Mouse (Mus musculus) embryonic facial prominence, embryonic 11.5 days (tissue): ENCODE data around the gene Gm47996. TPM values are rescaled to one million over a fixed set of nuclear protein-coding genes. Genes with fewer than 3 reads are reported as not detected.

Source experiments
- ATAC-seq: fragments of 200-750 bp; cut with Nextera tagmentation; replicated peaks from 2 replicates; pipeline ENCODE4 v1.8.0; 2017; ENCODE audit warnings: low read depth; ENCODE audit not compliant: insufficient number of reproducible peaks, low FRiP score, low TSS enrichment
- DNase-seq: peaks from one replicate; pipeline ENCODE4 v3.0.0-alpha.2; 2015; ENCODE audit warnings: low spot score
- H3K27ac ChIP-seq: fragments of 300-500 bp; sonication (generic); replicated peaks from 2 replicates; pipeline ENCODE4 v1.5.1; 2014; ENCODE audit warnings: mild to moderate bottlenecking, low read depth, low read length, control low read depth
- H3K27me3 ChIP-seq: fragments of 300-500 bp; sonication (generic); 2 replicates; pipeline ENCODE4 v1.6.1; 2014; ENCODE audit warnings: mild to moderate bottlenecking, low read length, moderate library complexity, mixed read lengths; ENCODE audit not compliant: control insufficient read depth, insufficient read depth
- H3K36me3 ChIP-seq: fragments of 300-500 bp; sonication (generic); replicated peaks from 2 replicates; pipeline ENCODE4 v1.6.1; 2014; ENCODE audit warnings: low read depth, mild to moderate bottlenecking, low read length, moderate library complexity, mixed read lengths; ENCODE audit not compliant: control insufficient read depth, insufficient read depth
- H3K4me1 ChIP-seq: fragments of 300-500 bp; sonication (generic); 2 replicates; pipeline ENCODE4 v1.6.1; 2014; ENCODE audit warnings: low read length, mixed read lengths; ENCODE audit not compliant: control insufficient read depth, insufficient read depth
- H3K4me2 ChIP-seq: fragments of 300-500 bp; sonication (generic); 2 replicates; pipeline ENCODE4 v1.6.1; 2014; ENCODE audit warnings: low read depth, mild to moderate bottlenecking, control low read depth, low read length, moderate library complexity
- H3K4me3 ChIP-seq: fragments of 300-500 bp; sonication (generic); 2 replicates; pipeline ENCODE4 v1.5.1; 2014; ENCODE audit warnings: low read depth, low read length, control low read depth
- H3K9ac ChIP-seq: fragments of 300-500 bp; sonication (generic); replicated peaks from 2 replicates; pipeline ENCODE4 v1.6.1; 2014; ENCODE audit warnings: mild to moderate bottlenecking, control low read depth, low read length
- H3K9me3 ChIP-seq: fragments of 300-500 bp; sonication (generic); replicated peaks from 2 replicates; pipeline ENCODE4 v1.6.1; 2016; ENCODE audit warnings: mild to moderate bottlenecking, low read length, inconsistent platforms, mixed read lengths; ENCODE audit not compliant: control insufficient read depth
- WGBS: fragments of 180-500 bp; shearing (Covaris S2); extraction: QIAGEN DNeasy Blood & Tissue Kit; methylation state at CpG from one replicate; pipeline ENCODE4 v1.1.7; 2014; 5-methylcytosine and 5-hydroxymethylcytosine counted together
- polyA plus RNA-seq: library from polyadenylated mRNA; unstranded; fragments of >200 nt; fragmentation: Nextera tagmentation; extraction: Ambion mirVana; gene quantifications from 2 replicates; pipeline ENCODE4 v1.2.1, GENCODE M21; 2014

Gene Gm47996
- polyA plus RNA-seq, 1 experiment from 2014 or later: not detected

- WGBS: 100% methylated on average over 1 of the region's 1 CpGs
- no peak overlapping the region for H3K9ac ChIP-seq
Measured at GRCm38 (mm10) chr1:151224536-151224935, 14.6 kb downstream of the Gm47996 start.

GRCm38 (mm10) chr1:151227506-151227905 lies 17.6 kb downstream of the Gm47996 start:
- no peak for DNase-seq
- ATAC-seq: no peak
- Histone ChIP-seq H3K27ac (no peak overlapping the region), H3K4me3 (no peak overlapping the region), H3K9ac (no peak overlapping the region), H3K9me3 (no peaks in the 10 kb centered on the region), H3K4me2 (no peak overlapping the region), H3K36me3 (no peaks in the 10 kb centered on the region), H3K4me1 (no peaks in the 10 kb centered on the region), H3K27me3 (no peaks in the 10 kb centered on the region)
- 74% methylated on average over 8 of the region's 8 CpGs for WGBS

More at GRCm38 (mm10) chr1:151224536-151224935, 14.6 kb downstream of the Gm47996 start:
- Histone ChIP-seq H3K4me2 (no peak overlapping the region), H3K9me3 (no peaks in the 10 kb centered on the region), H3K4me1 (no peaks in the 10 kb centered on the region), H3K27me3 (no peaks in the 10 kb centered on the region), H3K36me3 (no peaks in the 10 kb centered on the region), H3K4me3 (no peak overlapping the region), H3K27ac (no peak overlapping the region)
- no peak for DNase-seq
- ATAC-seq: no peak

GRCm38 (mm10) chr1:151228320-151228989 lies 18.5 kb downstream of the Gm47996 start:
- ATAC-seq (no peak), DNase-seq (no peak)
- Histone ChIP-seq H3K27ac (no peak overlapping the region), H3K36me3 (no peaks in the 10 kb centered on the region), H3K9ac (no peak overlapping the region), H3K4me1 (no peaks in the 10 kb centered on the region), H3K27me3 (no peaks in the 10 kb centered on the region), H3K9me3 (no peaks in the 10 kb centered on the region), H3K4me3 (no peak overlapping the region), H3K4me2 (no peak overlapping the region)
- 80% methylated on average over 1 of the region's 1 CpGs for WGBS

- Histone ChIP-seq H3K9me3 (no peaks in the 10 kb centered on the region), H3K27ac (no peak overlapping the region), H3K4me1 (no peaks in the 10 kb centered on the region), H3K4me2 (no peak overlapping the region), H3K27me3 (no peaks in the 10 kb centered on the region), H3K9ac (no peak overlapping the region), H3K36me3 (no peaks in the 10 kb centered on the region), H3K4me3 (no peak overlapping the region)
- WGBS: 82% methylated on average over 3 of the region's 3 CpGs
- ATAC-seq (no peak), DNase-seq (no peak)
Measured at GRCm38 (mm10) chr1:151232346-151232745, 22.4 kb downstream of the Gm47996 start.

- H3K9me3 ChIP-seq: no peaks in the 10 kb centered on the region
- no peaks in the 10 kb centered on the region for H3K4me1 ChIP-seq
- H3K36me3 ChIP-seq: no peaks in the 10 kb centered on the region
- H3K9ac ChIP-seq: no peak overlapping the region
- H3K4me3 ChIP-seq: no peak overlapping the region
- WGBS: 90% methylated on average over 3 of the region's 3 CpGs
- no peak for DNase-seq
- ATAC-seq: no peak
- H3K27me3 ChIP-seq: no peaks in the 10 kb centered on the region
- H3K27ac ChIP-seq: no peak overlapping the region
- H3K4me2 ChIP-seq: no peak overlapping the region
Measured at GRCm38 (mm10) chr1:151233756-151234155, 23.8 kb downstream of the Gm47996 start.

GRCm38 (mm10) chr1:151235574-151235973 lies 25.6 kb downstream of the Gm47996 start:
- Histone ChIP-seq H3K27me3 (no peaks in the 10 kb centered on the region), H3K9me3 (no peaks in the 10 kb centered on the region), H3K4me1 (no peaks in the 10 kb centered on the region), H3K27ac (no peak overlapping the region), H3K9ac (no peak overlapping the region), H3K4me3 (no peak overlapping the region), H3K4me2 (no peak overlapping the region), H3K36me3 (no peaks in the 10 kb centered on the region)
- ATAC-seq (no peak; the same call in 1 of the 2 replicates), DNase-seq (no peak)
- 34% methylated on average over 2 of the region's 2 CpGs for WGBS

GRCm38 (mm10) chr1:151236141-151236930 lies 26.4 kb downstream of the Gm47996 start:
- Histone ChIP-seq H3K4me1 (no peaks in the 10 kb centered on the region), H3K27me3 (no peaks in the 10 kb centered on the region), H3K4me2 (no peak overlapping the region), H3K36me3 (no peaks in the 10 kb centered on the region), H3K27ac (0 out of 2 replicates have a peak overlapping the region, but pooled peaks have one; percentile 8), H3K9ac (no peak overlapping the region), H3K4me3 (no peak overlapping the region), H3K9me3 (no peaks in the 10 kb centered on the region)
- no peak for DNase-seq
- WGBS: 43% methylated on average over 13 of the region's 13 CpGs
- no peak for ATAC-seq

GRCm38 (mm10) chr1:151237780-151238179 lies 27.8 kb downstream of the Gm47996 start:
- Histone ChIP-seq H3K9me3 (no peaks in the 10 kb centered on the region), H3K4me3 (no peak overlapping the region), H3K4me1 (no peaks in the 10 kb centered on the region), H3K27me3 (no peaks in the 10 kb centered on the region), H3K4me2 (no peak overlapping the region), H3K27ac (no peak overlapping the region), H3K9ac (no peak overlapping the region), H3K36me3 (no peaks in the 10 kb centered on the region)
- 56% methylated on average over 3 of the region's 3 CpGs for WGBS
- ATAC-seq: no peak
- DNase-seq: no peak
